Mouse (Mus musculus) mouse embryonic stem cell (cell line): ENCODE data around the gene Mfsd4b3.
"Not testable (repeated sequence)": the region's sequence is repeated elsewhere in the genome, so short reads cannot be mapped to it uniquely, and the experiment has no call there.

ENCODE experiments used
- in situ Hi-C, 2 experiments: fragments of 300-500 bp; cut with MboI; formaldehyde crosslinking; loops; 1 replicate in 1 of 2; 3 replicates in 1 of 2; pipeline ENCODE4 v1.14.3; 2019 to 2020; ENCODE audit warnings: low sequenced_read_pairs in 2 of 2, low pct_unique_long_range_greater_than_20kb in 1 of 2, mixed read lengths in 1 of 2; ENCODE audit not compliant: unreplicated experiment in 1 of 2

Mfsd4b3 gene

GRCm38 (mm10) chr10:39949377-39949954, 10.5 kb downstream of the Mfsd4b3 start:
- in situ Hi-C loops, result no loop called here

- in situ Hi-C loops, result not testable (repeated sequence)
These were observed 12.8 kb downstream of the Mfsd4b3 start for GRCm38 (mm10) chr10:39947195-39947594.

- in situ Hi-C loops, result loop anchor here in 1 of 2 experiments (5.0 kb wide), 1 partner anchor 94 kb away; no protein-coding TSS in a partner anchor
These were observed 23.4 kb downstream of the Mfsd4b3 start for GRCm38 (mm10) chr10:39936553-39936952.

GRCm38 (mm10) chr10:39926616-39927139, 33.3 kb downstream of the Mfsd4b3 start, which contains the start of gene Mfsd4b2:
TSS of gene Mfsd4b2 (minus strand) at chr10:39926923.
- in situ Hi-C loops, result no loop called here

DNA sequence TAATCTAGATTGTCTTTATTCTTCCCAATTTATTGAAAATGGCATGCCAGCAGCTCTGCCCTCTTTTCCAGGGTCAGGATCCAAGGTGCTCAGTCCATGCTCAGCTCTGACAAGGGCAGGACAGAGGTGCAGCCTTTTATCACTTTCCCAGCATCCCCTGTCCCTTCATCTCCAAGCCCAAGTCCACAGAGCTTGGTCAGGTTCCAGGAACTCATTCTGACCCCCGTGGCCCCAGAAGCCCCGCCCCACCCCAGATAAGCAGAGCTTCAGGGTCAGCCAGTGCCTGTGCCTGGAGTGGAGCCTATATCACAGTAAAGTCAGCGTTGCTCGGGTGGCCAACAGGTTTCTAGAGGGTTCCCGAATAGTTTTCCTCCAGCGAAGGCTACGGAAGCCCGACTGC, 35.4 kb downstream of the Mfsd4b3 start:
- in situ Hi-C loops, result not testable (repeated sequence)

GRCm38 (mm10) chr10:39912616-39913015, 47.3 kb downstream of the Mfsd4b3 start:
- in situ Hi-C loops, result no loop called here

GRCm38 (mm10) chr10:39908768-39909441, 51.0 kb downstream of the Mfsd4b3 start:
- in situ Hi-C loops, result no loop called here

DNA sequence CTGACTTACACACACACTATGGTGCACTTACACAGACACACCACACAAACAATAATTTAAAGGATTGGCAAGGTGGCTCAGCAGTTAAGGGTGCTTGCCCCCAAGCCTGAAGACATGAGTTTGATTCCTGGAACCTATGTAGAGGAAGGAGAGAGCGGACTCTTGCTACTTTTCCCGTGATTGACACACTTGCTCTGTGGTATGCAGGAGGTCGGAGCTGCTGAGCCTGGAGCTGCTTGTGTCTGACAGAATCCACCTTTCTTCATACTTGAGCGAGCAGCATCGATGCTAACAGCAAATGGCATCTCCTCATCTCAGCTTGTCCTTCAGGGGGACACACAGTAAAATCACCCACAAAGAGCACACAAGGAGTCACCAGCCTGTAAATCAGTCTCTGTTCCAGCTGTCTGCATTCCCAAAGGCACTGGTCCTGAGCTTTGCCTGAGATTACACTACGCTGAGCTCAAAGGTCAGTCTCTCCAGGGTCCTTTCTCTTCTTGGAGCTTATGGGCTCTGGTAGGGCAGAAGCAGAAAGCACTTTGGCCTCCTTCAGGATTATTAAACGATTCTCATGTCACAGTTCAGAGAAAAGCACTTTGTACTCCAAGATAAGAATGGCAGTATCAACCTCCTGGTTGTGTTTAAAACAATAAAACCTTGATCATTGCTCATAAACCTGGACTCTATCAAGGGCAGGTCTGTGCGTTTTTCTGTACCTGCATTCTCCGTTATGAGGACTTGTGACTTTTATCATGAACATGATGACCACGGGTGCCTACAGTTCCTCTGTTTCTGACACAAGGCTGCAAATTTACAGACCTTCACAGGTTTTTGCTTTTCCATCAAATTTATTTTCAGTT, 52.9 kb downstream of the Mfsd4b3 start:
- in situ Hi-C loops, result no loop called here

DNA sequence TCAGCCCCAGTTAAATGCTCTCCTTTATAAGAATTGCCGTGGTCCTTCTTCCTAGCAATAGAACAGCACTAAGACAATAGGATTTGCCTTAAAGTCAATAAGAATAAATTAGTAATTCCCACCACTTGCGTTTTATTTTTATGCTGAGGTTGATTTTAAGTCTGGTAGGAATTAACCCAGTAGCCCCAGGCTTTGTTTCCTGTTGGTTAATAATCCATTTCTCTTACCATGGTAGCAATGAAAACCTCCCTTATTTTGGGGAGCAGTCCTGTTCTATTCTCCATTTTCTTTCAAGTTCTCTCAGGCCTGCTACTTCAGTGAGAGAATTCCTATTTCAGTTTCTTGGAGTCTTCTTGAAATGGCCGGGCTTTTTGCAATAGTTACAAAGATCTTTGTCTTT, 55.8 kb downstream of the Mfsd4b3 start:
- in situ Hi-C loops, result no loop called here

- in situ Hi-C loops, result loop anchor here in 1 of 2 experiments (5.0 kb wide), 1 partner anchor 58 kb away; no protein-coding TSS in a partner anchor
These were observed 61.0 kb downstream of the Mfsd4b3 start, which contains the start of gene Mfsd4b4 for GRCm38 (mm10) chr10:39898874-39899371. TSS of gene Mfsd4b4 (minus strand) at chr10:39899238.
